Mouse (Mus musculus) midbrain, embryonic 10.5 days (tissue): Measurements from ENCODE around the gene Slc35b1. TPM values are rescaled to one million over a fixed set of nuclear protein-coding genes. Genes with fewer than 3 reads are reported as not detected.
"Not testable (repeated sequence)": the region's sequence is repeated elsewhere in the genome, so short reads cannot be mapped to it uniquely, and the experiment has no call there.

ENCODE experiments used
- DNase-seq: peaks from one replicate; pipeline ENCODE4 v3.0.0-alpha.2; 2017; ENCODE audit warnings: low spot score
- H3K27ac ChIP-seq: fragments of 300-500 bp; sonication (generic); replicated peaks from 2 replicates; pipeline ENCODE4 v1.5.1; 2016; ENCODE audit warnings: mild to moderate bottlenecking
- H3K27me3 ChIP-seq: fragments of 300-500 bp; sonication (generic); 2 replicates; pipeline ENCODE4 v1.6.1; 2016; ENCODE audit warnings: low read depth, mild to moderate bottlenecking; ENCODE audit not compliant: poor library complexity, severe bottlenecking
- H3K36me3 ChIP-seq: fragments of 300-500 bp; sonication (generic); 2 replicates; pipeline ENCODE4 v1.6.1; 2016; ENCODE audit warnings: mild to moderate bottlenecking, moderate library complexity
- H3K4me1 ChIP-seq: fragments of 300-500 bp; sonication (generic); 2 replicates; pipeline ENCODE4 v1.6.1; 2016
- H3K4me3 ChIP-seq: fragments of 300-500 bp; sonication (generic); 2 replicates; pipeline ENCODE4 v1.5.1; 2016; ENCODE audit warnings: mild to moderate bottlenecking, moderate library complexity
- H3K9me3 ChIP-seq: fragments of 300-500 bp; sonication (generic); replicated peaks from 2 replicates; pipeline ENCODE4 v1.6.1; 2016; ENCODE audit warnings: mild to moderate bottlenecking
- WGBS: fragments of 180-500 bp; shearing (Covaris S2); methylation state at CpG from one replicate; pipeline ENCODE4 v1.1.7; 2016; 5-methylcytosine and 5-hydroxymethylcytosine counted together
- polyA plus RNA-seq: library from polyadenylated mRNA; unstranded; fragments of >200 nt; fragmentation: Nextera tagmentation; extraction: Ambion mirVana; gene quantifications from 2 replicates; pipeline ENCODE4 v1.2.1, GENCODE M21; 2016

Gene Slc35b1
- polyA plus RNA-seq, 1 experiment from 2014 or later: 131 TPM

- Histone ChIP-seq H3K9me3 (no peaks in the 10 kb centered on the region), H3K27me3 (peaks cover 22% of the 10 kb centered on the region), H3K36me3 (no peaks in the 10 kb centered on the region), H3K4me1 (peaks cover 24% of the 10 kb centered on the region), H3K27ac (no peak overlapping the region; the same call in 1 of the 2 replicates), H3K4me3 (no peak overlapping the region)
- 26% methylated on average over 5 of the region's 5 CpGs for WGBS
- no peak for DNase-seq
These were observed 17.7 kb downstream of the Slc35b1 start for GRCm38 (mm10) chr11:95402196-95402595.

- DNase-seq: no peak
- WGBS: 48% methylated on average over 8 of the region's 8 CpGs
These were observed 18.2 kb downstream of the Slc35b1 start for GRCm38 (mm10) chr11:95402658-95403101.

GRCm38 (mm10) chr11:95403382-95404340 is 19.2 kb downstream of the Slc35b1 start:
- 66% methylated on average over 16 of the region's 16 CpGs for WGBS
- DNase-seq: no peak
- H3K27me3 ChIP-seq: peaks cover 21% of the 10 kb centered on the region
- H3K4me1 ChIP-seq: peaks cover 24% of the 10 kb centered on the region
- no peak overlapping the region; the same call in 1 of the 2 replicates for H3K27ac ChIP-seq
- H3K36me3 ChIP-seq: no peaks in the 10 kb centered on the region
- H3K4me3 ChIP-seq: no peak overlapping the region
- H3K9me3 ChIP-seq: no peaks in the 10 kb centered on the region

More at GRCm38 (mm10) chr11:95402658-95403101, 18.2 kb downstream of the Slc35b1 start:
- no peak overlapping the region for H3K4me3 ChIP-seq
- peaks cover 22% of the 10 kb centered on the region for H3K27me3 ChIP-seq
- no peaks in the 10 kb centered on the region for H3K36me3 ChIP-seq
- no peak overlapping the region for H3K27ac ChIP-seq
- H3K9me3 ChIP-seq: no peaks in the 10 kb centered on the region
- peaks cover 24% of the 10 kb centered on the region for H3K4me1 ChIP-seq

- no peaks in the 10 kb centered on the region for H3K9me3 ChIP-seq
- H3K27ac ChIP-seq: no peak overlapping the region
- WGBS: 82% methylated on average over 4 of the region's 4 CpGs
- peaks cover 24% of the 10 kb centered on the region for H3K4me1 ChIP-seq
- no peak for DNase-seq
- no peaks in the 10 kb centered on the region for H3K36me3 ChIP-seq
- H3K4me3 ChIP-seq: no peak overlapping the region
- 0 out of 2 replicates have a peak, but pooled peaks cover 4% of the 10 kb centered on the region for H3K27me3 ChIP-seq
These were observed 21.3 kb downstream of the Slc35b1 start for GRCm38 (mm10) chr11:95405771-95406170.

- not testable (repeated sequence) for H3K9me3 ChIP-seq, H3K27me3 ChIP-seq, H3K27ac ChIP-seq, H3K4me3 ChIP-seq, H3K36me3 ChIP-seq, DNase-seq
- 97% methylated on average over 5 of the region's 5 CpGs for WGBS
- peaks cover 24% of the 10 kb centered on the region for H3K4me1 ChIP-seq
These were observed 21.9 kb downstream of the Slc35b1 start for GRCm38 (mm10) chr11:95406398-95406797.

GRCm38 (mm10) chr11:95409450-95410112 is 25.1 kb downstream of the Slc35b1 start:
- no peak for DNase-seq
- H3K9me3 ChIP-seq: no peaks in the 10 kb centered on the region
- peaks cover 3% of the 10 kb centered on the region; the same call in 1 of the 2 replicates for H3K4me1 ChIP-seq
- 87% methylated on average over 10 of the region's 10 CpGs for WGBS
- H3K4me3 ChIP-seq: no peak overlapping the region
- H3K27me3 ChIP-seq: peaks cover 21% of the 10 kb centered on the region
- no peak overlapping the region for H3K27ac ChIP-seq
- H3K36me3 ChIP-seq: no peaks in the 10 kb centered on the region

- H3K36me3 ChIP-seq: no peaks in the 10 kb centered on the region
- no peak overlapping the region for H3K27ac ChIP-seq
- 73% methylated on average over 6 of the region's 6 CpGs for WGBS
- no peaks in the 10 kb centered on the region for H3K9me3 ChIP-seq
- H3K4me3 ChIP-seq: no peak overlapping the region
- peaks cover 18% of the 10 kb centered on the region for H3K4me1 ChIP-seq
- peaks cover 21% of the 10 kb centered on the region for H3K27me3 ChIP-seq
- no peak for DNase-seq
These were observed 27.0 kb downstream of the Slc35b1 start for GRCm38 (mm10) chr11:95411453-95412013.

- Histone ChIP-seq H3K4me1 (peaks cover 29% of the 10 kb centered on the region), H3K9me3 (no peaks in the 10 kb centered on the region), H3K27me3 (peaks cover 21% of the 10 kb centered on the region), H3K36me3 (no peaks in the 10 kb centered on the region), H3K4me3 (no peak overlapping the region), H3K27ac (no peak overlapping the region)
- 94% methylated on average over 3 of the region's 3 CpGs for WGBS
- no peak for DNase-seq
These were observed 28.1 kb downstream of the Slc35b1 start for GRCm38 (mm10) chr11:95412615-95413014.

- H3K4me1 ChIP-seq: peaks cover 30% of the 10 kb centered on the region
- H3K27me3 ChIP-seq: peaks cover 21% of the 10 kb centered on the region
- 2% methylated on average over 47 of the region's 58 CpGs for WGBS
- peak within 1 kb of the TSS; percentile 90 for H3K27ac ChIP-seq
- H3K9me3 ChIP-seq: no peaks in the 10 kb centered on the region
- H3K4me3 ChIP-seq: peak within 1 kb of the TSS; percentile 64
- DNase-seq: peak; percentile 93
- H3K36me3 ChIP-seq: peaks cover 9% of the 10 kb centered on the region
These were observed 29.4 kb downstream of the Slc35b1 start, which contains the start of gene Spop for GRCm38 (mm10) chr11:95413641-95414535. Gene Spop (plus strand): TSS chr11:95414080.

- Histone ChIP-seq H3K9me3 (no peaks in the 10 kb centered on the region), H3K4me3 (peak overlapping the region; percentile 64), H3K36me3 (peaks cover 17% of the 10 kb centered on the region), H3K27ac (peak overlapping the region; percentile 90), H3K4me1 (peaks cover 30% of the 10 kb centered on the region), H3K27me3 (peaks cover 21% of the 10 kb centered on the region)
- WGBS: under 1% methylated on average over 28 of the region's 28 CpGs
- DNase-seq: peak; percentile 100
These were observed 30.2 kb downstream of the Slc35b1 start for GRCm38 (mm10) chr11:95414536-95415161.

GRCm38 (mm10) chr11:95415931-95416330 is 31.4 kb downstream of the Slc35b1 start:
- peaks cover 30% of the 10 kb centered on the region for H3K4me1 ChIP-seq
- H3K27me3 ChIP-seq: peaks cover 21% of the 10 kb centered on the region
- peak overlapping the region; percentile 90 for H3K27ac ChIP-seq
- DNase-seq: no peak
- no peaks in the 10 kb centered on the region for H3K9me3 ChIP-seq
- H3K4me3 ChIP-seq: peak overlapping the region; percentile 64
- peaks cover 22% of the 10 kb centered on the region for H3K36me3 ChIP-seq
